Mouse (Mus musculus): Measurements from ENCODE around the gene Fgfr2.

The Fgfr2 gene

DNA sequence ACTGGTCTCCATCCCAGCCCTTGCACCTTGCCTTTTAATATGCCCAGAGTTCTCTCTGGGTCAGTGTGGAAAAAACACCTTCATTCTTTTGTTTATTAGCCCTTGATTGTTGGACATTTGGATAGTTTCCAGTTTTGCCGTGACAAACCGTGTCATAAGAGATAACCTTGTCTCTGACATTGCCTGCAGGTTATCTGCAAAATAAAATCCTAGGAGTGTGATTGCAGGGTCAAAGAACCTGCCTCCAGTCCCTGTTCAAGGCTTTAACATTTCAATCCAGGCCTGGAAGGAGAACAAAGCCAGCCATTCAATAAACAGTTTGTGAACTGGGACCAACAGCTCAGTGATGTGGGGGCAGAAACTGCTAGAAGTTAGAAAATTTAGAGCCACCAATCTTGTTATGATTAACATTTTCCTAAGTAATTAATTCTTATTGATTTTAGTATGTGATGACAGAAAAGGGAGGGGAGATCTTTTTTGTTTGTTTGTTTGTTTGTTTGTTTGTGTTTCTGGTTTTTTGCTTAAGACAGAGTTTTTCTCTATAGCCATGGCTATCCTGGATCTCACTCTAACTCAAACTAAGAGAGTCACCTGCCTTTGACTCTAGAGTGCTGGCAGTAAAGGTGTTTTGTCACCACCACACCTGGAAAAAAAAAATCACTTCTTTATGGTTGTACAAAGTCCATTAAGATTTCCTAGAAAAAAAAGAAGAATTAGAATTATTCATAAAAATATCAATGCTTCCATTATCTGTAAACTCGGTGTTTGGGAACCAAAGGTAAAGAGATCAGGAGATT is 537.3 kb downstream of the Fgfr2 start:
- no peak for DNase-seq (ENCODE audit: low read depth, low spot score)

- no peak for DNase-seq (ENCODE audit: low read depth, low spot score)
Observed at GRCm38 (mm10) chr7:132581441-132581840, 541.7 kb downstream of the Fgfr2 start.

DNA sequence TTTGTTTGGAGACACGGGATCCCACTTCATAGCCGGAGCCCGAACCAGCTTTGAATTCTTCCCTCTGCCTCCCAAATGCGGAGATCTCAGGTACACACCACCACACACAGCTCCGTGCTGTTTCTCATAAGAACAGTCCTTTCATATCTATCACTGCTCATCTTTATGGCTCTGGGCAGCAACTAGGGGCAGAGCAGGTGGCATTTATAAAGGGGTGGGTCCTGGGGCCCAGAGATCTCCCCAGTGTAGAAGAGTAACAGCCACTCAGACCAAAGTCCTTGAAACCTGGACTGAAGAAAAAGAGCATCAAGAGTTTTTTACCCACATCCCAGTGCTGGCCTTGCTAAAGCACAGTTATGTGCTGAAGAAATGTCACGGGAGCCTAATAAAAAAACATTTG is 542.6 kb downstream of the Fgfr2 start:
- no peak for DNase-seq (ENCODE audit: low read depth, low spot score)

DNA sequence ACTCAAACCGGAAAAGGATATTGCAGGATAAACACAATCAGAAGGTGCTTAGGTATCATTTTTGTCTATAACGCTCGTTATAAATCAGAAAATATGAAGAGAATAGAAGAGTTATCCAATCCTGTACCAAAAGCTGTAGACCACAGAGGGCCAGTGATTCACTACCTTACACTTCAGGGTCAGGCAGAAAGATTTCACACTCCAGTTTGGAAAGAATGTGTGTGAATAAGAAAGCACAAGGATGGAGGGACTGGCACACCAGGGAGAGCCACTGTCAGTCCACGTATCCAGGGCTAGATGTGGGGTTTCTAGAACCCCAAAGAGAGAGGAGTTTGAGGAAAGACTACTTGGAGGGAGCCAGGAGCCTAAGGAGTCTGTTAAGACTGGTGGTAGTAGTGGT is 546.3 kb downstream of the Fgfr2 start:
- no peak for DNase-seq (ENCODE audit: low read depth, low spot score)

GRCm38 (mm10) chr7:132576116-132576650 is 547.0 kb downstream of the Fgfr2 start, which contains the start of gene Oat:
Gene Oat (minus strand): TSS chr7:132576398.
- DNase-seq (ENCODE audit: low read depth, low spot score), result peak; percentile 92

GRCm38 (mm10) chr7:132575623-132576022 is 547.5 kb downstream of the Fgfr2 start:
- DNase-seq (ENCODE audit: low read depth, low spot score), result peak; percentile 78

GRCm38 (mm10) chr7:132574646-132575045 is 548.5 kb downstream of the Fgfr2 start:
- no peak for DNase-seq (ENCODE audit: low read depth, low spot score)

DNA sequence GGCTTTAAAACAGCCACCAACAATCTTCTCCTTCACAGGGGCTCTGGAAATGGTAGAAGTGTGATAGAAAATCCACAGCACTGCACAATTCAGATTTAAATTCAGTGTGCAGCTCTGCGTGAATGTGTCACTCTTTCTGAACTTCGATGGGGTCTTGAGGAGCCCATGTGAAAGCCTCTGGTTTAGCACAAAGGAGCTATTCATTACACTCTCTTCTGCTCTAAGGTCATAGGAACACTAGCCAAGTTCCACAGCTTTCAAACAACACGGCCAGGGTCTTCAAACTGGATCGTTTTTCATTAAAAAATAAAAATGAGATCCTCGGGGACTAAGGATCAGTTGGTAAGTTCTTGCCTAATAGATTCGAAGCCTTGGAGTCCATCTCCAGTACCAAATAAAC is 549.9 kb downstream of the Fgfr2 start:
- DNase-seq (ENCODE audit: low read depth, low spot score), result no peak

GRCm38 (mm10) chr7:132572738-132573137 is 550.4 kb downstream of the Fgfr2 start:
- no peak for DNase-seq (ENCODE audit: low read depth, low spot score)

DNA sequence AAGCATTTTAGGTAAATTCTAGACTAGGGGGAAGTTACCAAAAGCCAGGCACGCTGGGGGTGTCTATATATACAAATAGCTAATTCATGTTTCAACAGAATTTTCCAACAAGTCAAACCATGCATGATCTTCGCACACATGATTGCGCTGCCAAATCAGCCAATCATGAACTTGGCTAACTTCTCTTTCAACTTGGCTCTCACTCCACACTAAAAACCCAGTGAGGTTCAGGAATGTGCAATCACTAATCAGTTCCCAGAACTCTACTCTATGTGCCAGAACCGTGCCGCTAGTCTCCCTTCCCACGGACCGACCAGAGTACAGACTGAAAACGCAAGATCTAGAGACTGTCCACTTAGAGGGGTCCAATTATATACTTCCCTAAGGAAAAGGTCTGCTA is 551.7 kb downstream of the Fgfr2 start:
- DNase-seq (ENCODE audit: low read depth, low spot score), result no peak

DNA sequence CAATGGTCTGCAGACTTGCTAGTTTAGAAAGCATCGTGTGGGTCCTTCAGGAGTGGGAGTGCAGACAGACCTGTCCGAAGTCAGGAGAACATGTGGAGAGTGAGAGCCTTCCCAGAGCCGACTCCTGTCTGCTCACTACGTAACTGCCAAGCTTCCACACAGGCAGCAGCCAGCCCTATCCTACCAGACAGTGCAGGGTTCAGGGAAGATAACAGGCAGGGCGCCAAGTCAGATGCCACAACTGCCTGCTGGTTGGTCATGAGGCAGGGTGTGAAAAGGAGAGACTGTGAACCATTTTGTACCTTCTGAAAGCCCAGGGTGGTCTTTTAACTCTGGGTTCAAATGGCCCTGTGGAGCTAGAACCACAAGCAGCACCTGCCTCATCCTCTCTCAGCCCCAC is 553.1 kb downstream of the Fgfr2 start:
- no peak for DNase-seq (ENCODE audit: low read depth, low spot score)

DNA sequence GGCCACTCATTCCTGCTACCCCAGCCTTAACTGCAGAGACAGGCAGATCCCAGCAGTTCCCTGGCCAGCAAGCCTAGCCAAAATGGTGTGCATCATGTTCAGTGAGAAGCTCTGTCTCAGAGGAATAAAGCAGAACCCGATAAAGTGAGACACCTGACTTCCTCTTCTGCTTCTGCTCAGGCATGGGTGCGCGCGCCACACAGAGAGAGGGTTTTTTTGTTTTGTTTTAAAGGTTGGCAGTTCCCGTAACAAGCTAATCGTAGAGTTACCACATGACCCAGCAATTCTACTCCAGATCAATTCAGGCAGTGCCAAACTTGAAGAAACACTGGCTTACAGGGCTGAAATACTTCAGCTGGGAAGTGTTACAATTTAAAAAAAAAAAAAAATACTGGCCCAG is 554.3 kb downstream of the Fgfr2 start:
- DNase-seq (ENCODE audit: low read depth, low spot score), result no peak

- no peak for DNase-seq (ENCODE audit: low read depth, low spot score)
Observed at GRCm38 (mm10) chr7:132565831-132566230, 557.3 kb downstream of the Fgfr2 start.

DNA sequence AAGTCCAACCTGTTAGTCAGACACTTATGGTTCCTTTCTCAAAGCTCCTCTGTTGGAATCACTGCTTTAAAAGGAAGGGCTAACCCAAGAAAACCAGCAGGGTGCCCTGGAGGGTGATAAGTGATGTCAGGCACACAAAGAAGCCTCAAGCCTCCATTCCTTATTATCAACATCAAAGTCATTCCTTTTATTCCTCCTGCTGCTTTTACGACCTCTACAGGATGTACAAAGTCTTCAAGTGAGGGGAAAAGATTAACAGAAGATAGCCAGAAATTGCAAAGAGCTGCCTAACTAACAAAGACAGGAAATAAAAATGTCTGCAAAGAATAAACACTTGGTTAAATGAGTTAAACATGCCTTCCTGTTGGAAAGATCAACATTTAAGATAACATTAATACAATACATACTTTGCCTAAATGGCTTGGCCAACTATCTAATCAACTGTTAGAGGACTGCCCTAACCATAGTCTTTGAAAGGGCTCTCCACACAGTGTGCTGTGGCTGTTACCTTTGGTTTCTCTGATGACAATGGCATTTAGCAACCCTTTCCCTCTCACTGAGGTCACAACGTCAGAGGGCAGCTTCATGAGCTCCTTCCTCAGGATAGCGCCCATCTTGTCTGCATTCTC is 563.9 kb downstream of the Fgfr2 start:
- no peak for DNase-seq (ENCODE audit: low read depth, low spot score)

GRCm38 (mm10) chr7:132558141-132558736 is 564.9 kb downstream of the Fgfr2 start:
- no peak for DNase-seq (ENCODE audit: low read depth, low spot score)

DNA sequence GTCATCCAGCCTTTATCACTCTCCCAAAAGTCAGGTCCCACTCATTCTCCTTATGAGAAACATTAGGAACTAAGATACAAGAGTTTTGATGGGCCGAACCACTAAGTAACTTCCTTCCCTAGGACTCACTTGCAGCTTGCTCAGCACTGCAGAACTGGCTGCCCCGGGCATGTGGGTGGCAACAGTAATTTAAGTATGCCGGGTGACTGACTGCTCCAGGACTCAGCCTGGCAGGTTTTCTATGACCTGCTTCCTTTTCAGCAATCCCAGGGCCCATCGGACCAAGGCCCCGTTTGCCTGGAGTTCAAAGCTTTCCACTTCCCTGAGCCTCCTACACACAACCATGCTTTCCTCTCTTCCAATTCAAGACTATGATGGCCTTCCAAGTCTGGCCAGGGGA is 566.6 kb downstream of the Fgfr2 start:
- no peak for DNase-seq (ENCODE audit: low read depth, low spot score)

- no peak for DNase-seq (ENCODE audit: low read depth, low spot score)
Observed at GRCm38 (mm10) chr7:132555911-132556310, 567.2 kb downstream of the Fgfr2 start.

DNA sequence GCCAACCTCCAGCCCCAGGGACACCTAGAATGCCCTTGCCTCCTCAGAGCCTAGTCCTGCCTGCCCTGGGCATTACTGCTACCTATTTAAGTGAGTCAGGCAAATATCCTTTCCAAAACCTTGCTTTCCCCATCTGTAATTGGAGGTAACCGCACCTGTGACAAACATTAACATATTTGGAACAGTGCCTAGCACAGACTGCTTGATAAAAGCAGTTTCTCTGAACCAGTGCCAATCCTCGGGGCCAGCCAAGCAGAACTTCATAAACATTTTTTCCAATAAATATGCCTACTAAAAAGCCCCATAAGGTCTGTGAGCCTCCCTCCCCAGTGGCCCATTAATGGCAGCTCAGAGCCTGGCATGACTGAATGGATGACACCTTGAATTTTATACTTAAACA is 569.1 kb downstream of the Fgfr2 start:
- DNase-seq (ENCODE audit: low read depth, low spot score), result no peak

DNA sequence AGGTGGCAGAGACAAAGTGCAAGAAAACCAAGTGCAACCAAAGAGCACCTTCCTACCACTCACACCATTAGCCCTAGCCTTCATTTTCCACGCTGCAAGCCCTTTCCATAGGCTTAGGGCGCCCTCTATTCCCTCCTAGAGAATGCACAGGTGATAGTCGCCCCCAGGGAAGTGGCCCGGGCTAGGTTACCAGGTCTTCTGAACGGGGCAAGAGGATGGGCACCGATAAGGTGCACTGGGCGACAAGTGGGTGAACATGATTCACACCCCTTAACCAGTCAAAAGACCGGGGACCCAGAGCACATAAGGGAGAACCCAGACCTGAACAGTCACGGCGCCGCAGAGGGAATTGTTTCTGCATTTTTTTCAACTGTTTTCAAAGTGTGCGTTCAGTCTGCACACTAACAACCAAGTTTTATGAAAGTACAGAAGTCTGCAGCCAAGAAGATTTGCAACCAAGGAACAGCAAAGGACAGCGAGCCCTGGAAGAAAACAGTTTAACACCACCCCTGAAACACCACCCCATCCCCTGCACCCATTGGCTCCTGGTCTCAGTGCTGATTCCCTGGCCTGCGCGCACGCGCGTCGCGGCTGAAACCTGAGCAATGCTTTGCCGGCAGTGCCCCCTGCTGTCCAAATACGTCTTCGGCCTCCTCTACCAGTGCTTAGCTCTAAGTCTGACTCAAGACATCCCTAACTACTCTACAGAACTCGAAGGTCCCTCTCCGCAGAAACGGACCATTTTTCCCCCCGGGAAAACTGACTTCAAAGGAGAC is 571.6 kb downstream of the Fgfr2 start:
- DNase-seq (ENCODE audit: low read depth, low spot score), result peak; percentile 81

- DNase-seq (ENCODE audit: low read depth, low spot score), result no peak
Observed at GRCm38 (mm10) chr7:132547126-132547525, 576.0 kb downstream of the Fgfr2 start.

DNA sequence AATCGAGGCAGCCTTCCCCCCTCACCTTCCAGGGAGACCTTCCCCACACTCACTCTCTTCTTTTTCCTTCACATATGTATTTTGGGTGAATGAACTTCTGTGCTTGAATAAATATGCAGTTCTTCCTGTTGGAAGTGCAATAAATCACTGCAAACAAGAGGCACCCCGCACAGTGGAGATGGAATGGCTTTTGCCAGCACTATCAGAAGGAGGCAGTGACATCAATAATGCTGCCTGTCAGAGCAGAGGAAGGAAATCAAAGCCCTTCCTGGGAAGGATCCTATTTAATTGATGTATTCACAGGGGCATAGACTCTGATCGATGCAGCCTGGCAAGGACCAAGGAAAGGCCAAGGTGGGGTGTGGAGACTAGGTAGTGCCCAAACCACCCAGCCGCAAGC is 580.7 kb downstream of the Fgfr2 start:
- DNase-seq (ENCODE audit: low read depth, low spot score), result no peak

DNA sequence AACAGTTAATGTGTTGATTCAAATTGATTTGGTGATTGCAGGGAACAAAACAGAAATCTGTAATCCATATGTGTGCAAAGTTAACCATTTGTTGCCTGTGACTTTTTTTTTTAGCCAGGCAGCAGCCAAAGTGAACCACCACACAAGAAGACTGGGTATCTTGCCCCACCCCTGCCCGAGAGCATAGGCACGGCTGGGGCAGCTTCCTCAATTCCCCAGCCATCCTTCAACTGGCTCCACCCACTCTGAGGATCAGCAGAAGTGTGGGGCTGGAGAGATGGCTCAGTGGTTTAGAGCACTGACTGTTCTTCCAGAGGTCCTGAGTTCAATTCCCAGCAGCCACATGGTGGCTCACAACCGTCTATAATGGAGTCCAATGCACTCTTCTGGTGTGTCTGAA is 581.6 kb downstream of the Fgfr2 start:
- no peak for DNase-seq (ENCODE audit: low read depth, low spot score)
